Mouse (Mus musculus) forebrain, embryonic 16.5 days (tissue): ENCODE data around the gene E030018B13Rik. TPM values are rescaled to one million over a fixed set of nuclear protein-coding genes. Genes with fewer than 3 reads are reported as not detected.
A peak's percentile ranks its signal among the peaks of the same experiment; 100 is the strongest.

Experiments
- ATAC-seq: fragments of 200-750 bp; cut with Nextera tagmentation; 2 replicates; pipeline ENCODE4 v1.8.0; 2017; ENCODE audit warnings: mild to moderate bottlenecking, moderate library complexity
- H3K27ac ChIP-seq: fragments of 300-500 bp; sonication (generic); 2 replicates; pipeline ENCODE4 v1.5.1; 2014; ENCODE audit warnings: low read length, control low read depth
- H3K27me3 ChIP-seq: fragments of 300-500 bp; sonication (generic); replicated peaks from 2 replicates; pipeline ENCODE4 v1.6.1; 2014; ENCODE audit warnings: low read length; ENCODE audit not compliant: control insufficient read depth, insufficient read depth
- H3K36me3 ChIP-seq: fragments of 300-500 bp; sonication (generic); 2 replicates; pipeline ENCODE4 v1.6.1; 2014; ENCODE audit not compliant: control insufficient read depth, insufficient read depth
- H3K4me1 ChIP-seq: fragments of 300-500 bp; sonication (generic); replicated peaks from 2 replicates; pipeline ENCODE4 v1.6.1; 2014; ENCODE audit warnings: low read length; ENCODE audit not compliant: control insufficient read depth, insufficient read depth
- H3K4me2 ChIP-seq: fragments of 300-500 bp; sonication (generic); 2 replicates; pipeline ENCODE4 v1.6.1; 2014; ENCODE audit warnings: mild to moderate bottlenecking, low read length, control low read depth
- H3K4me3 ChIP-seq: fragments of 300-500 bp; sonication (generic); replicated peaks from 2 replicates; pipeline ENCODE4 v1.5.1; 2014; ENCODE audit warnings: mild to moderate bottlenecking, low read length, control low read depth
- H3K9ac ChIP-seq: fragments of 300-500 bp; sonication (generic); replicated peaks from 2 replicates; pipeline ENCODE4 v1.6.1; 2014; ENCODE audit warnings: low read depth, low read length, control low read depth
- H3K9me3 ChIP-seq: fragments of 300-500 bp; sonication (generic); 2 replicates; pipeline ENCODE4 v1.6.1; 2016; ENCODE audit warnings: low read length; ENCODE audit not compliant: control insufficient read depth
- WGBS: fragments of 180-500 bp; shearing (Covaris S2); extraction: QIAGEN DNeasy Blood & Tissue Kit; methylation state at CpG from one replicate; pipeline ENCODE4 v1.1.7; 2014; 5-methylcytosine and 5-hydroxymethylcytosine counted together
- polyA plus RNA-seq: library from polyadenylated mRNA; unstranded; fragments of >200 nt; fragmentation: Nextera tagmentation; extraction: Ambion mirVana; gene quantifications from 2 replicates; pipeline ENCODE4 v1.2.1, GENCODE M21; 2015

Gene E030018B13Rik
- polyA plus RNA-seq, 1 experiment from 2014 or later: 0.35 TPM

- peaks cover 3% of the 10 kb centered on the region; the same call in 1 of the 2 replicates for H3K36me3 ChIP-seq
- H3K4me3 ChIP-seq: no peak overlapping the region
- H3K4me1 ChIP-seq: peaks cover 45% of the 10 kb centered on the region
- H3K27me3 ChIP-seq: no peaks in the 10 kb centered on the region
- H3K9ac ChIP-seq: no peak overlapping the region
- no peaks in the 10 kb centered on the region for H3K9me3 ChIP-seq
- H3K27ac ChIP-seq: no peak overlapping the region
- no peak overlapping the region for H3K4me2 ChIP-seq
- no peak for ATAC-seq
- WGBS: 91% methylated on average over 3 of the region's 3 CpGs
Observed at GRCm38 (mm10) chr7:63895223-63895622, 21.4 kb upstream of the E030018B13Rik start.

GRCm38 (mm10) chr7:63896276-63896967, 20.2 kb upstream of the E030018B13Rik start:
- ATAC-seq: no peak; the same call in 1 of the 2 replicates
- H3K9me3 ChIP-seq: no peaks in the 10 kb centered on the region
- WGBS: 22% methylated on average over 17 of the region's 17 CpGs
- H3K4me2 ChIP-seq: peak overlapping the region; percentile 62
- H3K9ac ChIP-seq: peak overlapping the region; percentile 39
- peaks cover 51% of the 10 kb centered on the region for H3K4me1 ChIP-seq
- no peaks in the 10 kb centered on the region for H3K36me3 ChIP-seq
- no peaks in the 10 kb centered on the region for H3K27me3 ChIP-seq
- no peak overlapping the region for H3K27ac ChIP-seq
- H3K4me3 ChIP-seq: peak overlapping the region; percentile 29

GRCm38 (mm10) chr7:63896968-63897468, 19.6 kb upstream of the E030018B13Rik start:
- Histone ChIP-seq H3K4me3 (peak overlapping the region; percentile 29), H3K9me3 (no peaks in the 10 kb centered on the region), H3K4me2 (peak overlapping the region; percentile 62), H3K9ac (peak overlapping the region; percentile 39), H3K36me3 (no peaks in the 10 kb centered on the region), H3K4me1 (peaks cover 56% of the 10 kb centered on the region), H3K27me3 (no peaks in the 10 kb centered on the region), H3K27ac (peak overlapping the region; percentile 10; the same call in 1 of the 2 replicates)
- ATAC-seq: peak; percentile 75
- 1% methylated on average over 22 of the region's 22 CpGs for WGBS

GRCm38 (mm10) chr7:63897655-63898054, 19.0 kb upstream of the E030018B13Rik start:
- H3K27me3 ChIP-seq: no peaks in the 10 kb centered on the region
- no peak for ATAC-seq
- WGBS: 45% methylated on average over 3 of the region's 3 CpGs
- H3K27ac ChIP-seq: no peak overlapping the region
- peaks cover 56% of the 10 kb centered on the region for H3K4me1 ChIP-seq
- no peak overlapping the region for H3K9ac ChIP-seq
- no peak overlapping the region for H3K4me3 ChIP-seq
- H3K9me3 ChIP-seq: no peaks in the 10 kb centered on the region
- no peaks in the 10 kb centered on the region for H3K36me3 ChIP-seq
- no peak overlapping the region; the same call in 1 of the 2 replicates for H3K4me2 ChIP-seq

- Histone ChIP-seq H3K4me2 (no peak overlapping the region), H3K36me3 (no peaks in the 10 kb centered on the region), H3K27ac (no peak overlapping the region), H3K4me3 (no peak overlapping the region), H3K4me1 (peaks cover 56% of the 10 kb centered on the region), H3K9ac (no peak overlapping the region), H3K9me3 (no peaks in the 10 kb centered on the region), H3K27me3 (no peaks in the 10 kb centered on the region)
- no peak for ATAC-seq
- WGBS: 88% methylated on average over 6 of the region's 6 CpGs
Observed at GRCm38 (mm10) chr7:63898201-63898600, 18.5 kb upstream of the E030018B13Rik start.

GRCm38 (mm10) chr7:63899925-63900324, 16.7 kb upstream of the E030018B13Rik start:
- no peaks in the 10 kb centered on the region for H3K36me3 ChIP-seq
- WGBS: 87% methylated on average over 8 of the region's 8 CpGs
- H3K27ac ChIP-seq: no peak overlapping the region
- no peaks in the 10 kb centered on the region for H3K27me3 ChIP-seq
- no peak overlapping the region for H3K4me3 ChIP-seq
- H3K9me3 ChIP-seq: no peaks in the 10 kb centered on the region
- peaks cover 53% of the 10 kb centered on the region for H3K4me1 ChIP-seq
- no peak overlapping the region for H3K9ac ChIP-seq
- ATAC-seq: no peak
- H3K4me2 ChIP-seq: no peak overlapping the region

GRCm38 (mm10) chr7:63900411-63900810, 16.2 kb upstream of the E030018B13Rik start:
- Histone ChIP-seq H3K4me1 (peaks cover 49% of the 10 kb centered on the region), H3K4me2 (no peak overlapping the region), H3K36me3 (no peaks in the 10 kb centered on the region), H3K27me3 (no peaks in the 10 kb centered on the region), H3K9ac (no peak overlapping the region), H3K27ac (no peak overlapping the region), H3K9me3 (no peaks in the 10 kb centered on the region), H3K4me3 (no peak overlapping the region)
- WGBS: 96% methylated on average over 2 of the region's 2 CpGs
- no peak for ATAC-seq

- peaks cover 46% of the 10 kb centered on the region for H3K4me1 ChIP-seq
- no peaks in the 10 kb centered on the region for H3K36me3 ChIP-seq
- no peaks in the 10 kb centered on the region for H3K9me3 ChIP-seq
- no peak overlapping the region for H3K4me3 ChIP-seq
- ATAC-seq: peak; percentile 55
- no peaks in the 10 kb centered on the region for H3K27me3 ChIP-seq
- 35% methylated on average over 11 of the region's 11 CpGs for WGBS
- H3K27ac ChIP-seq: peak overlapping the region; percentile 29; the same call in 1 of the 2 replicates
- no peak overlapping the region for H3K4me2 ChIP-seq
- H3K9ac ChIP-seq: peak overlapping the region; percentile 33
Observed at GRCm38 (mm10) chr7:63901346-63901745, 15.3 kb upstream of the E030018B13Rik start.

- Histone ChIP-seq H3K4me2 (no peak overlapping the region), H3K4me1 (peaks cover 40% of the 10 kb centered on the region), H3K9me3 (no peaks in the 10 kb centered on the region), H3K27me3 (no peaks in the 10 kb centered on the region), H3K27ac (peak overlapping the region; percentile 29; the same call in 1 of the 2 replicates), H3K36me3 (no peaks in the 10 kb centered on the region), H3K9ac (peak overlapping the region; percentile 33; the same call in 1 of the 2 replicates), H3K4me3 (no peak overlapping the region)
- no peak for ATAC-seq
- WGBS: 60% methylated on average over 3 of the region's 3 CpGs
Observed at GRCm38 (mm10) chr7:63901942-63902341, 14.7 kb upstream of the E030018B13Rik start.
